ENCODE assay signal across 8 mouse cellular contexts in the genomic region with DNA sequence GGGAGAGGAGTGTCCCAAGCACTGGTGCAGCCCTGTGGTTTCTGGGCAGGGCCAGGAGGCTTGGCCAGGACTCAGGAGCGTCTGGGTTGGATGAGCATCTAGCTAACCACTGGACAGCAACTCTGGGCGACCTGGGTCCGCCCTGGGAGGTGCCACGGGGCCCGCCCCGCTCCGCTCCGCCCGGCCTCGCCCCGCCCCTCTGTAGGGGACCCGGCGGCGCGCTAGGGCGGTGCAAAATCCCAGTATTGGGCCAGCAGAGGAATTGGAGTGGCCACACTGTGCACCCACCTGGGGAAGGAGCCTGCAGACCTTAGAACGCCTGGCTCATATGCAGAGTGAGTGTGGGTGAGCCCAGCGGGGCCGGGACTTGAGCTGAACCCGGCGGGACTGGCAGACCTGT. TPM values are rescaled to one million over a fixed set of nuclear protein-coding genes. Genes with fewer than 3 reads are reported as not detected.
A peak's percentile ranks its signal among the peaks of the same experiment; 100 is the strongest.
DNase-seq lines count a peak whose midpoint lies in the region; ATAC-seq lines count a peak whose summit lies in the region.

A gene (plus strand): TSS at position 196 of the 400 bp plus-strand sequence.

- H3K27ac ChIP-seq in embryonic facial prominence, embryonic 12.5 days = no peak within 1 kb of the TSS
- H3K27ac ChIP-seq in midbrain, embryonic 12.5 days (replicated peaks) = no peak within 1 kb of the TSS

- WGBS in embryonic facial prominence, embryonic 12.5 days = 2% methylated on average over 21 of the region's 21 CpGs
- 2% methylated on average over 21 of the region's 21 CpGs for WGBS in midbrain, embryonic 12.5 days

- intact Hi-C loops in gastrocnemius, postnatal 36 days (cut with DNase I) = no loop called here

- no peak within 1 kb of the TSS for H3K9ac ChIP-seq in embryonic facial prominence, embryonic 12.5 days
- H3K9ac ChIP-seq in midbrain, embryonic 12.5 days (replicated peaks) = no peak within 1 kb of the TSS; the same call in 1 of the 2 replicates

- H3K9me3 ChIP-seq in embryonic facial prominence, embryonic 12.5 days = no peaks in the 10 kb centered on the region
- no peaks in the 10 kb centered on the region for H3K9me3 ChIP-seq in midbrain, embryonic 12.5 days

- ATAC-seq in embryonic facial prominence, embryonic 12.5 days (ENCODE audit: insufficient number of reproducible peaks, insufficient read depth, low FRiP score, low TSS enrichment) = 0 out of 2 replicates have a peak, but pooled peaks have one; percentile 22
- peak; percentile 63; the same call in 1 of the 2 replicates for ATAC-seq in midbrain, embryonic 12.5 days (ENCODE audit: low FRiP score, low read depth)

- peak within 1 kb of the TSS; percentile 42 for H3K4me2 ChIP-seq in embryonic facial prominence, embryonic 12.5 days (replicated peaks)
- H3K4me2 ChIP-seq in midbrain, embryonic 12.5 days (replicated peaks) = peak within 1 kb of the TSS; percentile 57

- H3K36me3 ChIP-seq in embryonic facial prominence, embryonic 12.5 days = no peaks in the 10 kb centered on the region
- H3K36me3 ChIP-seq in midbrain, embryonic 12.5 days = no peaks in the 10 kb centered on the region

- no peak within 1 kb of the TSS for H3K4me3 ChIP-seq in embryonic facial prominence, embryonic 12.5 days
- H3K4me3 ChIP-seq in midbrain, embryonic 12.5 days = peak within 1 kb of the TSS; percentile 30

- no peaks in the 10 kb centered on the region; the same call in 1 of the 2 replicates for H3K27me3 ChIP-seq in embryonic facial prominence, embryonic 12.5 days
- H3K27me3 ChIP-seq in midbrain, embryonic 12.5 days = no peaks in the 10 kb centered on the region

- no peaks in the 10 kb centered on the region for H3K4me1 ChIP-seq in embryonic facial prominence, embryonic 12.5 days
- peaks cover 7% of the 10 kb centered on the region; the same call in 1 of the 2 replicates for H3K4me1 ChIP-seq in midbrain, embryonic 12.5 days

- peak; percentile 2 for DNase-seq in adrenal gland, adult 8-10 months
- DNase-seq in adrenal gland, adult 18-20 months (ENCODE audit: low spot score in 2 of 2) = no peak
- DNase-seq in kidney, adult 8-10 months = peak; percentile 15 to 18
- DNase-seq in urinary bladder, postnatal 25 days (ENCODE audit: low spot score) = no peak
- DNase-seq in ovary, postnatal 10 days (ENCODE audit: low spot score) = no peak
- DNase-seq in gastrocnemius, postnatal 36 days = no peak

RNA-seq across cellular contexts. Expression of the gene that starts here (rescaled TPM):
- under 1 TPM in 2 of 4 experiments, not detected in 2; 0.19 to 0.37 TPM for total RNA-seq in adrenal gland, adult 8-10 months (2022)
- not detected for total RNA-seq in adrenal gland, adult 18-20 months (2021)
- not detected in 2 replicates for polyA plus RNA-seq in embryonic facial prominence, embryonic 12.5 days (2016; fragmentation: Nextera tagmentation; extraction: Ambion mirVana)
- 0.09 and 0.10 TPM in 2 replicates for polyA plus RNA-seq in midbrain, embryonic 12.5 days (2016; fragmentation: Nextera tagmentation; extraction: Ambion mirVana)
- total RNA-seq in gastrocnemius, postnatal 36 days (2021) = not detected

Comparison
In these comparisons a context has a peak if more than half of its experiments do, and no peak if none do; other contexts are left out.
1. Peak in DNase-seq in adrenal gland, adult 8-10 months; RNA of the gene not detected or under 1 TPM.
2. Peak in ATAC-seq and H3K4me2 ChIP-seq in embryonic facial prominence, embryonic 12.5 days; RNA of the gene not detected or under 1 TPM.
3. Peak in ATAC-seq, H3K4me3 ChIP-seq and H3K4me2 ChIP-seq in midbrain, embryonic 12.5 days; RNA of the gene not detected or under 1 TPM.
4. DNase-seq: peak in kidney, adult 8-10 months (2 of 2); none in adrenal gland, adult 18-20 months (0 of 2), urinary bladder, postnatal 25 days (single experiment), ovary, postnatal 10 days (single experiment) and gastrocnemius, postnatal 36 days (0 of 2).